Mouse (Mus musculus) hindbrain, embryonic 12.5 days (tissue): ENCODE data around the gene Prr22. TPM values are rescaled to one million over a fixed set of nuclear protein-coding genes. Genes with fewer than 3 reads are reported as not detected.

Source experiments
- ATAC-seq: fragments of 200-750 bp; cut with Nextera tagmentation; 2 replicates; pipeline ENCODE4 v1.8.0; 2017; ENCODE audit warnings: moderate TSS enrichment; ENCODE audit not compliant: low FRiP score
- H3K27ac ChIP-seq: fragments of 300-500 bp; sonication (generic); 2 replicates; pipeline ENCODE4 v1.5.1; 2016; ENCODE audit warnings: mild to moderate bottlenecking
- H3K27me3 ChIP-seq: fragments of 300-500 bp; sonication (generic); 2 replicates; pipeline ENCODE4 v1.6.1; 2016; ENCODE audit warnings: mild to moderate bottlenecking
- H3K36me3 ChIP-seq: fragments of 300-500 bp; sonication (generic); 2 replicates; pipeline ENCODE4 v1.6.1; 2016; ENCODE audit warnings: mild to moderate bottlenecking
- H3K4me1 ChIP-seq: fragments of 300-500 bp; sonication (generic); 2 replicates; pipeline ENCODE4 v1.6.1; 2016
- H3K4me2 ChIP-seq: fragments of 300-500 bp; sonication (generic); replicated peaks from 2 replicates; pipeline ENCODE4 v1.6.1; 2016; ENCODE audit warnings: mild to moderate bottlenecking
- H3K4me3 ChIP-seq: fragments of 300-500 bp; sonication (generic); 2 replicates; pipeline ENCODE4 v1.5.1; 2016; ENCODE audit warnings: mild to moderate bottlenecking
- H3K9ac ChIP-seq: fragments of 300-500 bp; sonication (generic); 2 replicates; pipeline ENCODE4 v1.6.1; 2016; ENCODE audit warnings: mild to moderate bottlenecking, moderate library complexity
- H3K9me3 ChIP-seq: fragments of 300-500 bp; sonication (generic); replicated peaks from 2 replicates; pipeline ENCODE4 v1.6.1; 2016; ENCODE audit warnings: mild to moderate bottlenecking
- WGBS: fragments of 180-500 bp; shearing (Covaris S2); methylation state at CpG from one replicate; pipeline ENCODE4 v1.1.7; 2016; 5-methylcytosine and 5-hydroxymethylcytosine counted together
- polyA plus RNA-seq: library from polyadenylated mRNA; unstranded; fragments of >200 nt; fragmentation: Nextera tagmentation; extraction: Ambion mirVana; gene quantifications from 2 replicates; pipeline ENCODE4 v1.2.1, GENCODE M21; 2016

The Prr22 gene
- polyA plus RNA-seq, 1 experiment from 2014 or later, result 1.7 TPM

GRCm38 (mm10) chr17:56792588-56792987 is 22.5 kb downstream of the Prr22 start:
- Histone ChIP-seq H3K4me3 (no peak overlapping the region), H3K4me2 (no peak overlapping the region), H3K4me1 (no peaks in the 10 kb centered on the region), H3K9me3 (no peaks in the 10 kb centered on the region), H3K27me3 (no peaks in the 10 kb centered on the region), H3K9ac (no peak overlapping the region), H3K27ac (no peak overlapping the region), H3K36me3 (no peaks in the 10 kb centered on the region)
- 84% methylated on average over 3 of the region's 3 CpGs for WGBS
- no peak for ATAC-seq

GRCm38 (mm10) chr17:56793614-56794319 is 23.7 kb downstream of the Prr22 start:
- H3K36me3 ChIP-seq, result no peaks in the 10 kb centered on the region

GRCm38 (mm10) chr17:56799276-56799675 is 29.2 kb downstream of the Prr22 start:
- Histone ChIP-seq H3K9me3 (no peaks in the 10 kb centered on the region), H3K4me2 (no peak overlapping the region), H3K4me3 (no peak overlapping the region), H3K27me3 (no peaks in the 10 kb centered on the region), H3K27ac (no peak overlapping the region), H3K36me3 (0 out of 2 replicates have a peak, but pooled peaks cover 5% of the 10 kb centered on the region), H3K9ac (no peak overlapping the region), H3K4me1 (no peaks in the 10 kb centered on the region)
- 75% methylated on average over 3 of the region's 3 CpGs for WGBS
- ATAC-seq, result no peak

More at GRCm38 (mm10) chr17:56793614-56794319, 23.7 kb downstream of the Prr22 start:
- Histone ChIP-seq H3K27me3 (no peaks in the 10 kb centered on the region), H3K27ac (no peak overlapping the region), H3K4me2 (no peak overlapping the region), H3K9ac (no peak overlapping the region), H3K4me3 (no peak overlapping the region), H3K4me1 (no peaks in the 10 kb centered on the region), H3K9me3 (no peaks in the 10 kb centered on the region)
- 65% methylated on average over 6 of the region's 6 CpGs for WGBS
- no peak for ATAC-seq

GRCm38 (mm10) chr17:56802065-56802464 is 32.0 kb downstream of the Prr22 start:
- H3K4me3 ChIP-seq, result no peak overlapping the region
- ATAC-seq, result no peak
- no peak overlapping the region for H3K27ac ChIP-seq
- no peaks in the 10 kb centered on the region for H3K4me1 ChIP-seq
- no peak overlapping the region for H3K4me2 ChIP-seq
- no peaks in the 10 kb centered on the region for H3K9me3 ChIP-seq
- no peak overlapping the region for H3K9ac ChIP-seq
- H3K36me3 ChIP-seq, result 0 out of 2 replicates have a peak, but pooled peaks cover 5% of the 10 kb centered on the region
- 85% methylated on average over 8 of the region's 8 CpGs for WGBS
- H3K27me3 ChIP-seq, result no peaks in the 10 kb centered on the region

GRCm38 (mm10) chr17:56804952-56805351 is 34.9 kb downstream of the Prr22 start:
- no peak for ATAC-seq

GRCm38 (mm10) chr17:56805784-56806183 is 35.7 kb downstream of the Prr22 start:
- ATAC-seq, result no peak
- WGBS, result 70% methylated on average over 1 of the region's 1 CpGs

More at GRCm38 (mm10) chr17:56804952-56805351, 34.9 kb downstream of the Prr22 start:
- H3K4me1 ChIP-seq, result peaks cover 12% of the 10 kb centered on the region
- no peak overlapping the region for H3K4me2 ChIP-seq
- H3K27me3 ChIP-seq, result 0 out of 2 replicates have a peak, but pooled peaks cover 3% of the 10 kb centered on the region
- no peak overlapping the region; the same call in 1 of the 2 replicates for H3K9ac ChIP-seq
- H3K36me3 ChIP-seq, result 0 out of 2 replicates have a peak, but pooled peaks cover 5% of the 10 kb centered on the region
- no peaks in the 10 kb centered on the region for H3K9me3 ChIP-seq
- H3K27ac ChIP-seq, result no peak overlapping the region
- H3K4me3 ChIP-seq, result no peak overlapping the region
- 74% methylated on average over 5 of the region's 5 CpGs for WGBS

GRCm38 (mm10) chr17:56808518-56808917 is 38.5 kb downstream of the Prr22 start:
- peak; percentile 74 for ATAC-seq
- WGBS, result 9% methylated on average over 9 of the region's 9 CpGs

More at GRCm38 (mm10) chr17:56805784-56806183, 35.7 kb downstream of the Prr22 start:
- Histone ChIP-seq H3K4me3 (no peak overlapping the region), H3K27me3 (0 out of 2 replicates have a peak, but pooled peaks cover 3% of the 10 kb centered on the region), H3K9me3 (no peaks in the 10 kb centered on the region), H3K4me2 (no peak overlapping the region), H3K36me3 (0 out of 2 replicates have a peak, but pooled peaks cover 4% of the 10 kb centered on the region), H3K4me1 (peaks cover 20% of the 10 kb centered on the region), H3K27ac (no peak overlapping the region), H3K9ac (no peak overlapping the region)

GRCm38 (mm10) chr17:56810245-56810644 is 40.2 kb downstream of the Prr22 start:
- H3K4me2 ChIP-seq, result no peak overlapping the region
- peaks cover 53% of the 10 kb centered on the region for H3K4me1 ChIP-seq
- no peaks in the 10 kb centered on the region for H3K9me3 ChIP-seq
- H3K4me3 ChIP-seq, result no peak overlapping the region
- H3K9ac ChIP-seq, result peak overlapping the region; percentile 6; the same call in 1 of the 2 replicates
- 6% methylated on average over 3 of the region's 3 CpGs for WGBS
- peak overlapping the region; percentile 71 for H3K27ac ChIP-seq
- H3K27me3 ChIP-seq, result 0 out of 2 replicates have a peak, but pooled peaks cover 10% of the 10 kb centered on the region
- peak; percentile 61 for ATAC-seq
- no peaks in the 10 kb centered on the region for H3K36me3 ChIP-seq

More at GRCm38 (mm10) chr17:56808518-56808917, 38.5 kb downstream of the Prr22 start:
- Histone ChIP-seq H3K27me3 (0 out of 2 replicates have a peak, but pooled peaks cover 10% of the 10 kb centered on the region), H3K9me3 (no peaks in the 10 kb centered on the region), H3K4me2 (no peak overlapping the region), H3K27ac (no peak overlapping the region), H3K36me3 (no peaks in the 10 kb centered on the region), H3K9ac (no peak overlapping the region), H3K4me1 (peaks cover 38% of the 10 kb centered on the region), H3K4me3 (no peak overlapping the region)

- Histone ChIP-seq H3K27me3 (peaks cover 10% of the 10 kb centered on the region), H3K9me3 (no peaks in the 10 kb centered on the region), H3K27ac (peak overlapping the region; percentile 81), H3K36me3 (no peaks in the 10 kb centered on the region), H3K4me3 (no peak overlapping the region), H3K4me1 (peaks cover 51% of the 10 kb centered on the region), H3K4me2 (peak overlapping the region; percentile 21), H3K9ac (no peak overlapping the region)
- 8% methylated on average over 24 of the region's 24 CpGs for WGBS
- peak; percentile 76 for ATAC-seq
Observed at GRCm38 (mm10) chr17:56814316-56815056, 44.4 kb downstream of the Prr22 start.

- peaks cover 10% of the 10 kb centered on the region for H3K27me3 ChIP-seq
- no peaks in the 10 kb centered on the region for H3K36me3 ChIP-seq
- WGBS, result 36% methylated on average over 3 of the region's 3 CpGs
- peaks cover 51% of the 10 kb centered on the region for H3K4me1 ChIP-seq
- no peak overlapping the region for H3K9ac ChIP-seq
- H3K4me2 ChIP-seq, result peak overlapping the region; percentile 21; the same call in 1 of the 2 replicates
- H3K9me3 ChIP-seq, result no peaks in the 10 kb centered on the region
- peak; percentile 14; the same call in 1 of the 2 replicates for ATAC-seq
- no peak overlapping the region for H3K4me3 ChIP-seq
- H3K27ac ChIP-seq, result peak overlapping the region; percentile 81
Observed at GRCm38 (mm10) chr17:56815057-56815345, 45.0 kb downstream of the Prr22 start.

- no peak for ATAC-seq
- Histone ChIP-seq H3K9me3 (no peaks in the 10 kb centered on the region), H3K36me3 (no peaks in the 10 kb centered on the region), H3K4me2 (no peak overlapping the region), H3K27me3 (peaks cover 3% of the 10 kb centered on the region), H3K27ac (no peak overlapping the region), H3K4me1 (peaks cover 27% of the 10 kb centered on the region), H3K4me3 (no peak overlapping the region), H3K9ac (no peak overlapping the region)
- 39% methylated on average over 11 of the region's 11 CpGs for WGBS
Observed at GRCm38 (mm10) chr17:56818067-56818636, 48.1 kb downstream of the Prr22 start.

- no peak overlapping the region for H3K9ac ChIP-seq
- no peaks in the 10 kb centered on the region for H3K9me3 ChIP-seq
- no peak overlapping the region for H3K4me2 ChIP-seq
- H3K27ac ChIP-seq, result no peak overlapping the region
- H3K4me3 ChIP-seq, result no peak overlapping the region
- no peak for ATAC-seq
- 67% methylated on average over 6 of the region's 6 CpGs for WGBS
- no peaks in the 10 kb centered on the region for H3K36me3 ChIP-seq
- H3K27me3 ChIP-seq, result peaks cover 3% of the 10 kb centered on the region
- peaks cover 21% of the 10 kb centered on the region for H3K4me1 ChIP-seq
Observed at GRCm38 (mm10) chr17:56819032-56819545, 49.0 kb downstream of the Prr22 start.
